ENCODE assay signal across 8 mouse cellular contexts in genomic region chr14:101729972-101730692, GRCm38 (mm10). TPM values are rescaled to one million over a fixed set of nuclear protein-coding genes. Genes with fewer than 3 reads are reported as not detected.
A peak's percentile ranks its signal among the peaks of the same experiment; 100 is the strongest.
DNase-seq lines count a peak whose midpoint lies in the region; ATAC-seq and TF ChIP-seq lines count a peak whose summit lies in the region.

No protein-coding gene starts in this region.

- ATAC-seq in embryonic facial prominence, embryonic 11.5 days (replicated peaks; ENCODE audit: insufficient number of reproducible peaks, low FRiP score, low TSS enrichment, low read depth): peak; percentile 38; the same call in 1 of the 2 replicates
- ATAC-seq in hematopoietic stem cell, adult 5-6 weeks (replicated peaks in 1 of 2; ENCODE audit: insufficient read depth in 1 of 2, low FRiP score in 2 of 2, low TSS enrichment in 1 of 2, low read depth in 1 of 2, poor library complexity in 2 of 2, severe bottlenecking in 2 of 2): peak; percentile 19 to 48; a peak in 3 of 4 replicates
- peak; percentile 28; the same call in 1 of the 2 replicates for ATAC-seq in megakaryocyte, adult 5-6 weeks (ENCODE audit: poor library complexity, severe bottlenecking)
- ATAC-seq in erythroid progenitor cell, adult 5-6 weeks (replicated peaks; ENCODE audit: low FRiP score, poor library complexity, severe bottlenecking): no peak

- no peaks in the 10 kb centered on the region for H3K9me3 ChIP-seq in embryonic facial prominence, embryonic 11.5 days (replicated peaks; ENCODE audit: control insufficient read depth, low read length)

- H3K27ac ChIP-seq in liver, adult 2 months (replicated peaks; ENCODE audit: insufficient read depth, low read depth, low read length): no peak overlapping the region
- H3K27ac ChIP-seq in embryonic facial prominence, embryonic 11.5 days (replicated peaks; ENCODE audit: low read depth, low read length): no peak overlapping the region

- no peak for TF ChIP-seq CTCF in liver, adult 2 months (IDR thresholded peaks at IDR 0.05; ENCODE audit: low read depth, low read length)

- DNase-seq in liver, adult 2 months (ENCODE audit: extremely low read depth, low read depth, low spot score): no peak
- DNase-seq in liver: no peak
- peak; percentile 28 for DNase-seq in embryonic facial prominence, embryonic 11.5 days (ENCODE audit: low spot score)
- DNase-seq in adrenal gland, adult 18-20 months (ENCODE audit: low spot score in 2 of 2): no peak
- DNase-seq in frontal cortex, postnatal 14 days (ENCODE audit: low spot score in 2 of 2): no peak

- H3K79me2 ChIP-seq in liver, adult 2 months (ENCODE audit: control insufficient read depth, insufficient read depth, low read length): no peaks in the 10 kb centered on the region

- H3K4me2 ChIP-seq in embryonic facial prominence, embryonic 11.5 days (ENCODE audit: low read depth, low read length): peak overlapping the region; percentile 98

- peak overlapping the region; percentile 75; the same call in 1 of the 2 replicates for H3K4me3 ChIP-seq in liver, adult 2 months (ENCODE audit: insufficient read depth, low read depth, low read length)
- peak overlapping the region; percentile 68 for H3K4me3 ChIP-seq in embryonic facial prominence, embryonic 11.5 days (ENCODE audit: low read depth, low read length)

- TF ChIP-seq POLR2A in liver, adult 2 months (IDR thresholded peaks at IDR 0.05; ENCODE audit: extremely low read depth, insufficient read depth, low read length): no peak

- H3K36me3 ChIP-seq in liver, adult 2 months (ENCODE audit: control insufficient read depth, insufficient read depth, low read length): no peaks in the 10 kb centered on the region
- H3K36me3 ChIP-seq in embryonic facial prominence, embryonic 11.5 days (replicated peaks; ENCODE audit: control insufficient read depth, insufficient read depth, low read depth, low read length): no peaks in the 10 kb centered on the region

- 4% methylated on average over 28 of the region's 28 CpGs for WGBS in liver, adult 2 months
- WGBS in embryonic facial prominence, embryonic 11.5 days: 1% methylated on average over 28 of the region's 28 CpGs

- H3K4me1 ChIP-seq in liver, adult 2 months (ENCODE audit: control insufficient read depth, insufficient read depth, low read length): no peaks in the 10 kb centered on the region
- H3K4me1 ChIP-seq in embryonic facial prominence, embryonic 11.5 days (ENCODE audit: control insufficient read depth, insufficient read depth, low read length): no peaks in the 10 kb centered on the region; the same call in 1 of the 2 replicates

- H3K9ac ChIP-seq in liver, adult 2 months (ENCODE audit: low read depth, low read length): no peak overlapping the region
- H3K9ac ChIP-seq in embryonic facial prominence, embryonic 11.5 days (replicated peaks; ENCODE audit: low read length): peak overlapping the region; percentile 60

- H3K27me3 ChIP-seq in liver, adult 2 months (ENCODE audit: control insufficient read depth, insufficient read depth, low read length): peaks cover 13% of the 10 kb centered on the region
- H3K27me3 ChIP-seq in embryonic facial prominence, embryonic 11.5 days (ENCODE audit: control insufficient read depth, insufficient read depth, low read length): 0 out of 2 replicates have a peak, but pooled peaks cover 3% of the 10 kb centered on the region

RNA-seq across cellular contexts. Expression of gene Lmo7, which starts 0.4 kb away (rescaled TPM):
- 27.1 and 30.0 TPM in 2 replicates for total RNA-seq in liver, adult 2 months (2014; rRNA removed)
- 7.1 and 8.3 TPM in 2 replicates for polyA plus RNA-seq in liver, adult 2 months (2012; rRNA removed)
- polyA plus RNA-seq in embryonic facial prominence, embryonic 11.5 days (2014; fragmentation: Nextera tagmentation; extraction: Ambion mirVana): 6.7 and 7.3 TPM in 2 replicates
- 1.0 and 2.8 TPM in 2 replicates for total RNA-seq in hematopoietic stem cell, adult 5-6 weeks (2017)
- total RNA-seq in megakaryocyte, adult 5-6 weeks (2015): 0.09 TPM in 1 of 2 replicates, not detected in the other
- total RNA-seq in megakaryocyte, adult 5-6 weeks (2017): 0.20 and 0.77 TPM in 2 replicates
- total RNA-seq in erythroid progenitor cell, adult 5-6 weeks (2015; ENCODE audit: low replicate concordance): 0.42 and 1.1 TPM in 2 replicates
- total RNA-seq in erythroid progenitor cell, adult 5-6 weeks (2017; ENCODE audit: low replicate concordance): 0.83 TPM in 1 of 2 replicates, not detected in the other
- total RNA-seq in adrenal gland, adult 18-20 months (2021): 10 to 100 TPM; 15.9 to 18.3 TPM

RNA-seq across cellular contexts. Expression of gene Gm9922, which starts 0.5 kb away (rescaled TPM):
- not detected in 2 replicates for total RNA-seq in liver, adult 2 months (2014; rRNA removed)
- polyA plus RNA-seq in liver, adult 2 months (2012; rRNA removed): not detected in 2 replicates
- 0.96 TPM in 1 of 2 replicates, not detected in the other for polyA plus RNA-seq in embryonic facial prominence, embryonic 11.5 days (2014; fragmentation: Nextera tagmentation; extraction: Ambion mirVana)
- total RNA-seq in hematopoietic stem cell, adult 5-6 weeks (2017): not detected in 2 replicates
- not detected in 2 replicates for total RNA-seq in megakaryocyte, adult 5-6 weeks (2015)
- not detected in 2 replicates for total RNA-seq in megakaryocyte, adult 5-6 weeks (2017)
- not detected in 2 replicates for total RNA-seq in erythroid progenitor cell, adult 5-6 weeks (2015; ENCODE audit: low replicate concordance)
- not detected in 2 replicates for total RNA-seq in erythroid progenitor cell, adult 5-6 weeks (2017; ENCODE audit: low replicate concordance)
- 1 to 10 TPM; 1.4 to 1.9 TPM for total RNA-seq in adrenal gland, adult 18-20 months (2021)
